Mouse (Mus musculus): ENCODE measurements around the gene Pde3a. TPM values are rescaled to one million over a fixed set of nuclear protein-coding genes. Genes with fewer than 3 reads are reported as not detected.
A peak's percentile ranks its signal among the peaks of the same experiment; 100 is the strongest.

The Pde3a gene
- total RNA-seq, 2 experiments from 2014 or later, result 5.7 TPM

GRCm38 (mm10) chr6:141257434-141258202 lies 8.5 kb downstream of the Pde3a start:
- intact Hi-C loops (cut with DNase I; ENCODE audit: low total_unique reads), result no loop called here
- no peak for DNase-seq

- intact Hi-C loops (cut with DNase I; ENCODE audit: low total_unique reads), result no loop called here
- no peak for DNase-seq
Measured at GRCm38 (mm10) chr6:141265257-141265656, 16.2 kb downstream of the Pde3a start.

DNA sequence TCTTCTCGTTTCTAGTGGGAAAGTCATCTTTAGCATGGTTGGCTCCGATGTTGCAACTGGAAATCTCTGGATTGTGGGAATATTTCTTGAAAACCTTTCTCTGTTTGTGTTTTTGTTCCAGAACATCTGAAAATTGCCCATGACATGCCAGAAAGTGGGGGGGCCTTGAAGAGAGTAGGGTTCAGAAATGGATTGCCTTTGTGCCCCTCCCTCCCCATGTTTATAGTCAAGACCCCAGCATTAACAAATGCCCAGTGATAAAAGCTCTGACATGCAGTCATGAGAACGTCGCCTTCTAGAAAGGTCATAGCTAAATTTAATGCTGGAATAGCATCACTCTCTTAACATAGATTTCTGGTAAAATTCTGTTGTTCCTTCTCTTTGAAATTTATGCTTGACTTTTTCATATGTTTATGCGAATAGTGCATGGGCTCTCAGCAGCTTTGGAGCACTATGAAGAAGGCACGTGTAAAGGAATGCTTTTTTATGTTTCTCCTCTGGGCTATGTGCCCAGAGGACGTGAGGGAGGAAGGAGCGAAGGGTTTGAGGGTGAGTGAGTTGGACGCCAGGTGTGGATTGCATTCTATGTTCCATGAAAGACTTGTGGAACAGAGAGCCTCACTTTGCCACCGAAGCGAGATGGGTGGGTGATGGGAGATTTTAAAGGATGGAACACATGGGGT lies 19.0 kb downstream of the Pde3a start:
- DNase-seq, result no peak
- intact Hi-C loops (cut with DNase I; ENCODE audit: low total_unique reads), result no loop called here

DNA sequence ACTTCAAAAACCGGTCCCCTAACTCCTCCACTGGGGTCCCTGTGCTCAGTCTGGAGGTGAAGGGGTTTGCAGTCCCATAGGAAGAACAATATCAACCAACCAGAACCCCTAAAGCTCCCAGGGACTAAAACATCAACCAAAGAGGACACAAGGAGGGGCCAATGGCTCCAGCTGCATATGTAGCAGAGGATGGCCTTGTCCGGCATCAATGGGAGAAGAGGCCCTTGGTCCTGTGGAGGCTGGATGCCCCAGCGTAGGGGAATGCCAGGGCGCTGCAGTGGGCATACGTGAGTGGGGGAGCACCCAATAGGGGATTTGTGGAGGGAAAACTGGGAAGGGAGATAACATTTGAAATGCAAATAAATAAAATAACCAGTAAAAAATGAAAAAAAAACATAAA lies 19.8 kb downstream of the Pde3a start:
- DNase-seq, result no peak
- intact Hi-C loops (cut with DNase I; ENCODE audit: low total_unique reads), result no loop called here

GRCm38 (mm10) chr6:141271133-141271532 lies 22.1 kb downstream of the Pde3a start:
- DNase-seq, result no peak

DNA sequence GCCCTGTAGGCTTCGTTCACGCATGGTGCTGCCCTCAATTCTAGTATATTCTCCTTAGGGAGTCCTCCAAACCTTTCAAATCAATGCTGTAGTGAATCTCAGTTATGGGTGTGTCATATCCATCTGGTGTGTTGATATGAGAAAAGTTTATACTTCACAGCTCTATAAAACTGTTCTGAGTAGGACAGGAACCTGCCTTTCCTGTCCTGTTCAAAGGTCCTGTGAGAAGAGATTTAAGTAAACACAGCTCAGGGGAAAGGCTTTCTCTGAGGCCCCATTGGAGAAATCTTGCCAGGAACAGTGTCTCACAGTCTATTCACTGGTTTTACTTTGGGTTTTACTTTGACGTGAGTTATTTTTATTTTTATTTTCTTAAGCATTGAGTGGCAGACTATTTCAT lies 22.5 kb downstream of the Pde3a start:
- intact Hi-C loops (cut with DNase I; ENCODE audit: low total_unique reads), result no loop called here

More at GRCm38 (mm10) chr6:141271133-141271532, 22.1 kb downstream of the Pde3a start:
- intact Hi-C loops (cut with DNase I; ENCODE audit: low total_unique reads), result no loop called here

DNA sequence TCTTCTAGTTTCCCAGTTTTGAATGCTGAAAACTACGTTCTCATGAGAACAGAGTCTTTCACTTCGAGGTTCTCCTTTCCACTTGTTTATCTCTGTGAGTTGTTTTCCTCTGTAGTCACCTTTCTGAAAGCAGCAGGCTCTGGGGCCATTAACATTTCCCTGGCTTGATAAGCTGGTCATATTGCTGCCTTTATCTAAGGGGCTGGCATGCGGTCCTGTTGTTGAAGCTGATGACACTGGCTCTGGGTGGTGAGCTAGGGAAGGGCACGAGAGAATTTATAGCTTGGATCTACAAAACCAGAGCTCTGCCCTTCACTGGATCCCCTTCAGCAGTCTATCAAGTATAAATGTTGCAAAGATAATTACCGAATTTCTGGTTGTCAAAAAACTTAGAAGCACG lies 24.6 kb downstream of the Pde3a start:
- DNase-seq, result no peak
- intact Hi-C loops (cut with DNase I; ENCODE audit: low total_unique reads), result no loop called here

More for the DNA sequence above, 22.5 kb downstream of the Pde3a start:
- no peak for DNase-seq

DNA sequence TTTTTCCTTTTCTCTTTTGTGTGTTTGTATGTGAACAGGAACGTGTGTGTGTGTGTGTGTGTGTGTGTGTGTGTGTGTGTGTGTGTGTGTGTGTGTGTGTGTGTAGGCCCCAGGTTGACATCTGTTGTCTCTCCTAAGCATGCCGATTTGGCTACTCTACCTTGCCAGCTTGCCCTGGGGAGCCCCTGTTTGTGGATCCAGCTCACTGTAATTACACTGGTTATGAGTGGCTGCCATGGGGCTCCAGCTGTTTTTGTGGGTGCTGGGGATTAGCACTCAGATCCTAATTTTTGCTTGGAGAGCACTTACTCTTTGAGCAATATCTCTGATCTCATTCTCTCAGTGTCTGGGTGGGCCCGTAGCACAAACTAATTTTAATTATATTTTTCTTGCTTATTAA lies 32.6 kb downstream of the Pde3a start:
- DNase-seq, result no peak
- intact Hi-C loops (cut with DNase I; ENCODE audit: low total_unique reads), result no loop called here

DNA sequence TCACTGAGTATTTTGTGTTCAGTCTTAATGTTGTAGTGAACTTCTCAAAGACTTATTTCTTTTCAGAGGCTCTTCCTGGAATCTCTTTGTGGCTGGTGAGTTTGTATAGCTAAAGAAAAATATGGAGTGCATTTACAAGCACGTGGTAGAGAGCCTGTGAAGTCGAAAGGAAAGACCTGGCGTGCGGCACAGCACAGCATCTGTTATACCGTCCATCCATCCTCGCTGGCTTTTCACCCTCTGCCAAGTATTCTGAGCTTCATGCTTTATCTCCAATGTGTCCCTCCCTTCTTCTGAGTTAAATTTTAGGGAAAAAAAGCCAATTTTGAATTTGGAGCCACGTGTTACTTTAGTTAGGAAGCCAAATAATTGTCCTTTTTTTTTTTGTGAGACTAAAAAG lies 33.7 kb downstream of the Pde3a start:
- no peak for DNase-seq
- intact Hi-C loops (cut with DNase I; ENCODE audit: low total_unique reads), result no loop called here

- no peak for DNase-seq
- intact Hi-C loops (cut with DNase I; ENCODE audit: low total_unique reads), result no loop called here
Measured at GRCm38 (mm10) chr6:141291195-141291594, 42.1 kb downstream of the Pde3a start.

DNA sequence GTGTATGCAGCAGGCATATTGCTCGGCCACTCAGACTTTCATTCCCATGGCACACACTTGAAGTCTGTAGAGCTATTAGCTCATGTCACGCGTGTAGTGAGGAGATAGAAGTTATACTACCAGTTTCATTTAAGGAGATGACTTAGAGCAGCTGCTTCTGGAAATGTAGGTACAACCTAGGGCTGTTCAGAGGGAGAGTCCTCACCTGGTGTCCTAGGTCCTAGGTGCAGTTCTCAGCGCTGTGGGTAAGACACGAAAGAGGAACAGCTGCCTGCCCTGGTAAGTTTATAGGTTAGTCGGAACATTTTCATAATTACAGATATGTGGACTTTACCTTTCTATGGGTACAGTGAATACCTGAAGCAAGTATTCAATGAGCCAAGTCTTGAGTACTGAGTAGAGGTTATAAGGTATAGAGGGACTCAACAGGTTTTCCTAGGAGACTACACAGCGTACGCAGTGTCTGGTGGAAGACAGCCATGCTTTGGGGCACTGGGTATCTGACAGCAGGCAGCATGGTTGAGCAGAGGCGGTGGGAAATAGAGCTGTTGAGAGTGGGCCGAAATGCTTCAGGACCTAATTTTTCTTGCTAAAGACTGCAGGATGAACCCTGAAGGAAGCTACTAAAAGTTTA lies 43.9 kb downstream of the Pde3a start:
- DNase-seq, result no peak
- intact Hi-C loops (cut with DNase I; ENCODE audit: low total_unique reads), result no loop called here

DNA sequence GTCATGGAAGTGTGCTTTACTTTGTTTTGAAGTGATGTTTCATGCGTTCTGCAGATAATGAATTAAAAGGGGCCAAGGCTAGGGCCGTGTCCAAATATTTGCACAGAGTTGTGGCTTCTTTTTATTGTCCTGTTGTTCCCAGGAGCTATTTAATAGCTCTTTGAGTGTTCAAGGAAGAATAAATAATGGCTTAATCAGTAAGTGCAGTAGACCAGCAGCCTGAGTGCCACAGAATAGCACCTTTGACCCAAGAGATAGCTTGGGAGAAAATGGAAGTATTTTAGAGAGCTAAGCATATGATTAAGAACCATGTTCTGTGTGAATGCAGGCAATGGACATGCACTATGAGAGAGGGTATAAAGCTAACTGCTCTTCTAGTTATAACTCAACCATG lies 44.4 kb downstream of the Pde3a start:
- intact Hi-C loops (cut with DNase I; ENCODE audit: low total_unique reads), result no loop called here

DNA sequence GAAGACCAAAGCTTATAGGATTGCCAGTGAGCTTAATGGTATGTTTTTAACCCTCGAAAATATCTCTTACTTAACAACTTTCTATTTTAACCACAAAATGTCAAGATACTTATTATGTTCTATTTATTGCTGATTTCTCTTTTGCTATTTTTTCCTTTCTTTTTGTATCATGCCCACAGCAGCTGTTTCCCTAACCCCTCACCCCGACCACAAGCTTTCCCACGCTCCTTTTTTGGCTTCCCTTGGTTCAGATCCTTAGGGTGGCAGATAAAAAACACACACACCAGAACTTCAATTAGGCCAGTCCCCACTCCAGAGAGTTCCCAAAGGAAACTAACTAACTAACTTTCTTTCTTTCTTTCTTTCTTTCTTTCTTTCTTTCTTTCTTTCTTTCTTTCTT lies 46.2 kb downstream of the Pde3a start:
- intact Hi-C loops (cut with DNase I; ENCODE audit: low total_unique reads), result no loop called here
- DNase-seq, result no peak

More for the DNA sequence above, 44.4 kb downstream of the Pde3a start:
- DNase-seq, result no peak

GRCm38 (mm10) chr6:141301750-141302748 lies 53.0 kb downstream of the Pde3a start:
- no peak for DNase-seq
- intact Hi-C loops (cut with DNase I; ENCODE audit: low total_unique reads), result no loop called here

DNA sequence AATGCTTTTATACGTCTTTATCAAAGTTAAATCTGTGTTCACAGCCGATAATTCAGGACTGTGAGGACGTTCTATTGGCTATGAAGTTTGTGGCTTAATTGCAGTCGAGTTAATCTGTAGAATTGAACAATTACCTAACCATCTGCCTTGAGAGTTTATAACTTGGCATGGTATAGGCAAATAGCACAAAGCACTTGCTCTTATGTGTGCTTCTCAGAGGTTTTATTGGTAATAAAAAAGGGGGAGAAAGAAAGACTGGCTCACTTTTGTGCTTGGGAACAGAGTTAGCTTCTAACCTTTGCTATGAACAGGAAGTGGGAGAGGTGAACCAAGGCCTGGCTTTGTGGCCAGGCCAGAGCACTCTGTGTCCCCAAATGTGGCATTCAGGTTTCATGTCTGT lies 53.8 kb downstream of the Pde3a start:
- intact Hi-C loops (cut with DNase I; ENCODE audit: low total_unique reads), result no loop called here
- no peak for DNase-seq

GRCm38 (mm10) chr6:141307326-141307725 lies 58.3 kb downstream of the Pde3a start:
- intact Hi-C loops (cut with DNase I; ENCODE audit: low total_unique reads), result no loop called here
- DNase-seq, result no peak

DNA sequence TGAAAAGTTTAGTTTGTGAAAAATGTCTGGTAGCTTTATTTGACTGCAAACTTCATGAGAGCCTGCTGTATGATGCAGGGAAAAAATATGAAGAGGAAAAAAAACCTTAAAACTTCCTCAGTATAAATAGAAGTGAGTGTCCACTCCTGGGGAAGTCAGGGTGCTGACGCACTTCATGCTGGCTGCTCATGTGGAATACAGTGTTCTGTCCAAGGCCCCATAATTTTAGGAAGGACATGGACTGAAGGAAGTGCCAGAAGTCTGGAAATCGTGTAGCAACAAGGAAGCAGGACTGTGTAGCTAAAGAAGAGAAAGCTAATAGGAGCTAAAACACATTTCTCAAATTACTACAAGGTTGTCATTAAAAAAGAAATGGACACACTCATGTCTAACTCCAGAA lies 59.4 kb downstream of the Pde3a start:
- DNase-seq, result peak; percentile 19
- intact Hi-C loops (cut with DNase I; ENCODE audit: low total_unique reads), result no loop called here

DNA sequence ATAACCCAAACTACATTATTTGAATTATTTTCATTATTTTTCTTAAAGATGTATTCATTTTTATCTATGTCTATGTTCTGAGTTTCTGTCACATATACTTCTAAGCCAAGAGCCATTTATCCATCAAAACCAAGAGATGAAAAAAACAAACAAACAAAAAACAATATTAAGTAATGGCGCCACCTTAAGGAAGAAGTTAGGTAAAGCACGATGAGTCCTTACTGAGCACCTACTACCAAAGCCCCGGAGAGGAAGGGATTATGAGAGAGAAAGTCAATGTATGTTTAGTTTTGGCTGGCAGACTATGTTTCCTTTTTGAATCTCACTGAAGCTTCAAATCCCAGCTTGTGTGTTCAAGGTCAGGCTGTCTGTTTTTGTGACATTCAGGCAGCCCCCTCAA lies 60.8 kb downstream of the Pde3a start:
- no peak for DNase-seq
- intact Hi-C loops (cut with DNase I; ENCODE audit: low total_unique reads), result loop anchor here (10.0 kb wide), 1 partner anchor 595 kb away; no protein-coding TSS in a partner anchor

GRCm38 (mm10) chr6:141310351-141310750 lies 61.3 kb downstream of the Pde3a start:
- intact Hi-C loops (cut with DNase I; ENCODE audit: low total_unique reads), result loop anchor here (10.0 kb wide), 1 partner anchor 596 kb away; no protein-coding TSS in a partner anchor
- no peak for DNase-seq
